ENCODE assay signal across 11 mouse cellular contexts in genomic region chr9:106340501-106341312, GRCm38 (mm10). TPM values are rescaled to one million over a fixed set of nuclear protein-coding genes. Genes with fewer than 3 reads are reported as not detected.
A peak's percentile ranks its signal among the peaks of the same experiment; 100 is the strongest.
DNase-seq lines count a peak whose midpoint lies in the region; ATAC-seq and TF ChIP-seq lines count a peak whose summit lies in the region.
"Had no signal": no experiment of that assay in that cellular context is flagged by ENCODE, and none has a peak within 500 bp of the region (broad histone marks: within the 10 kb centered on the region; RNA-seq: fewer than 3 reads in every experiment).

No protein-coding gene starts in this region.

- 43% methylated on average over 13 of the region's 13 CpGs for WGBS in heart, embryonic 14.5 days
- 66% methylated on average over 13 of the region's 13 CpGs for WGBS in liver, embryonic 12.5 days (ENCODE audit: insufficient replicate concordance)
- 70% methylated on average over 13 of the region's 13 CpGs for WGBS in liver, postnatal 0 days (ENCODE audit: insufficient replicate concordance)
- 75% methylated on average over 13 of the region's 13 CpGs for WGBS in neural tube, embryonic 15.5 days

- 0 out of 2 replicates have a peak overlapping the region, but pooled peaks have one; percentile 9 for H3K9ac ChIP-seq in heart, embryonic 14.5 days (ENCODE audit: low read length)
- no peak overlapping the region for H3K9ac ChIP-seq in liver, embryonic 12.5 days
- H3K9ac ChIP-seq in liver, postnatal 0 days (replicated peaks) = no peak overlapping the region
- no peak overlapping the region for H3K9ac ChIP-seq in neural tube, embryonic 15.5 days (replicated peaks)
- H3K9ac ChIP-seq: midbrain, embryonic 12.5 days had no signal

- no peak overlapping the region for H3K4me2 ChIP-seq in heart, embryonic 14.5 days (ENCODE audit: low read length)
- no peak overlapping the region for H3K4me2 ChIP-seq in liver, embryonic 12.5 days
- no peak overlapping the region for H3K4me2 ChIP-seq in liver, postnatal 0 days (ENCODE audit: low read depth, low read length)
- no peak overlapping the region for H3K4me2 ChIP-seq in neural tube, embryonic 15.5 days
- H3K4me2 ChIP-seq: midbrain, embryonic 12.5 days had no signal

- H3K36me3 ChIP-seq in heart, embryonic 14.5 days (ENCODE audit: control insufficient read depth, insufficient read depth, low read length) = no peaks in the 10 kb centered on the region
- H3K36me3 ChIP-seq in liver, embryonic 12.5 days = no peaks in the 10 kb centered on the region
- no peaks in the 10 kb centered on the region for H3K36me3 ChIP-seq in liver, postnatal 0 days (replicated peaks; ENCODE audit: insufficient read depth, low read length)
- no peaks in the 10 kb centered on the region for H3K36me3 ChIP-seq in neural tube, embryonic 15.5 days
- H3K36me3 ChIP-seq: midbrain, embryonic 12.5 days had no signal

- TF ChIP-seq EP300 in liver, postnatal 0 days (IDR thresholded peaks at IDR 0.05; ENCODE audit: low read depth) = no peak

- no peak for TF ChIP-seq CTCF in liver, postnatal 0 days (IDR thresholded peaks at IDR 0.05; ENCODE audit: low read depth)

- no peak for DNase-seq in heart, postnatal 4 days
- no peak for DNase-seq in liver, postnatal 0 days
- peak; percentile 53 for DNase-seq in forelimb bud, embryonic 11.5 days (ENCODE audit: low read depth, low spot score)
- DNase-seq in layer of hippocampus, adult 18-20 months (ENCODE audit: low spot score in 2 of 2) = no peak
- DNase-seq in adrenal gland, postnatal 14 days = no peak
- DNase-seq: gastrocnemius, postnatal 14 days; thymus, postnatal 25 days had no signal

- ATAC-seq in heart, embryonic 14.5 days (ENCODE audit: insufficient number of reproducible peaks, insufficient read depth, low FRiP score, low read depth) = no peak
- ATAC-seq in liver, embryonic 12.5 days = no peak
- ATAC-seq in liver, postnatal 0 days = no peak
- no peak for ATAC-seq in neural tube, embryonic 15.5 days (ENCODE audit: low FRiP score)

- no peak overlapping the region for H3K4me3 ChIP-seq in heart, embryonic 14.5 days (ENCODE audit: control insufficient read depth in 1 of 2, insufficient read depth in 1 of 2, low read depth in 1 of 2, low read length in 2 of 2)
- no peak overlapping the region for H3K4me3 ChIP-seq in liver, embryonic 12.5 days
- no peak overlapping the region for H3K4me3 ChIP-seq in liver, postnatal 0 days (ENCODE audit: low read depth, low read length)
- no peak overlapping the region for H3K4me3 ChIP-seq in neural tube, embryonic 15.5 days (replicated peaks)
- H3K4me3 ChIP-seq: midbrain, embryonic 12.5 days had no signal

- H3K27ac ChIP-seq in heart, embryonic 14.5 days (replicated peaks in 1 of 2; ENCODE audit: control insufficient read depth in 1 of 2, insufficient read depth in 1 of 2, low read depth in 2 of 2, low read length in 2 of 2) = no peak overlapping the region
- 0 out of 2 replicates have a peak overlapping the region, but pooled peaks have one; percentile 5 for H3K27ac ChIP-seq in liver, embryonic 12.5 days
- H3K27ac ChIP-seq in liver, postnatal 0 days (ENCODE audit: low read depth) = no peak overlapping the region
- 0 out of 2 replicates have a peak overlapping the region, but pooled peaks have one; percentile 6 for H3K27ac ChIP-seq in neural tube, embryonic 15.5 days (replicated peaks)
- H3K27ac ChIP-seq: midbrain, embryonic 12.5 days had no signal

- H3K27me3 ChIP-seq in heart, embryonic 14.5 days (ENCODE audit: control insufficient read depth, insufficient read depth, low read length) = no peaks in the 10 kb centered on the region
- H3K27me3 ChIP-seq in liver, embryonic 12.5 days (replicated peaks) = no peaks in the 10 kb centered on the region
- H3K27me3 ChIP-seq in liver, postnatal 0 days (ENCODE audit: insufficient read depth, low read length) = no peaks in the 10 kb centered on the region
- H3K27me3 ChIP-seq in neural tube, embryonic 15.5 days (replicated peaks) = no peaks in the 10 kb centered on the region
- H3K27me3 ChIP-seq: midbrain, embryonic 12.5 days had no signal

- peaks cover 41 to 49% of the 10 kb centered on the region in 2 experiments for H3K4me1 ChIP-seq in heart, embryonic 14.5 days (ENCODE audit: control insufficient read depth in 2 of 2, insufficient read depth in 2 of 2, low read length in 2 of 2)
- peaks cover 11% of the 10 kb centered on the region; the same call in 1 of the 2 replicates for H3K4me1 ChIP-seq in liver, embryonic 12.5 days
- no peaks in the 10 kb centered on the region for H3K4me1 ChIP-seq in liver, postnatal 0 days (ENCODE audit: insufficient read depth)
- peaks cover 40% of the 10 kb centered on the region for H3K4me1 ChIP-seq in neural tube, embryonic 15.5 days

- H3K9me3 ChIP-seq in heart, embryonic 14.5 days (ENCODE audit: control insufficient read depth, low read length) = no peaks in the 10 kb centered on the region
- no peaks in the 10 kb centered on the region for H3K9me3 ChIP-seq in liver, embryonic 12.5 days (replicated peaks)
- no peaks in the 10 kb centered on the region for H3K9me3 ChIP-seq in liver, postnatal 0 days (ENCODE audit: low read length)
- no peaks in the 10 kb centered on the region for H3K9me3 ChIP-seq in neural tube, embryonic 15.5 days (replicated peaks)
- H3K9me3 ChIP-seq: midbrain, embryonic 12.5 days had no signal

RNA-seq across cellular contexts. Expression of gene Dusp7, which starts 27.7 kb away (rescaled TPM):
- polyA plus RNA-seq in heart, embryonic 14.5 days (2014; fragmentation: Nextera tagmentation; extraction: Ambion mirVana) = 16.4 and 19.8 TPM in 2 replicates
- total RNA-seq in heart, postnatal 4 days (2021) = 10 to 100 TPM; 26.2 to 33.5 TPM
- polyA plus RNA-seq in liver, embryonic 12.5 days (2016; fragmentation: Nextera tagmentation; extraction: Ambion mirVana) = 10.4 and 10.5 TPM in 2 replicates
- 3.4 TPM in 2 replicates for polyA plus RNA-seq in liver, postnatal 0 days (2015; fragmentation: Nextera tagmentation; extraction: Ambion mirVana)
- 13.9 and 16.4 TPM in 2 replicates for polyA plus RNA-seq in neural tube, embryonic 15.5 days (2015; fragmentation: Nextera tagmentation; extraction: Ambion mirVana)
- total RNA-seq in layer of hippocampus, adult 18-20 months (2021) = 10 to 100 TPM; 93.0 to 94.6 TPM
- 21.1 and 26.0 TPM in 2 replicates for total RNA-seq in adrenal gland, postnatal 14 days (2021)

RNA-seq across cellular contexts. Expression of gene Poc1a, which starts 59.8 kb away (rescaled TPM):
- polyA plus RNA-seq in heart, embryonic 14.5 days (2014; fragmentation: Nextera tagmentation; extraction: Ambion mirVana) = 24.0 and 24.3 TPM in 2 replicates
- 10 to 100 TPM; 17.0 to 19.3 TPM for total RNA-seq in heart, postnatal 4 days (2021)
- polyA plus RNA-seq in liver, embryonic 12.5 days (2016; fragmentation: Nextera tagmentation; extraction: Ambion mirVana) = 28.8 and 29.0 TPM in 2 replicates
- 13.0 and 14.5 TPM in 2 replicates for polyA plus RNA-seq in liver, postnatal 0 days (2015; fragmentation: Nextera tagmentation; extraction: Ambion mirVana)
- 7.0 and 13.3 TPM in 2 replicates for polyA plus RNA-seq in neural tube, embryonic 15.5 days (2015; fragmentation: Nextera tagmentation; extraction: Ambion mirVana)
- total RNA-seq in layer of hippocampus, adult 18-20 months (2021) = 10 to 100 TPM; 12.5 to 15.4 TPM
- 7.9 and 8.3 TPM in 2 replicates for total RNA-seq in adrenal gland, postnatal 14 days (2021)

Comparison
In these comparisons a context has a peak if more than half of its experiments do, and no peak if none do; other contexts are left out.
1. H3K27ac ChIP-seq: peak in liver, embryonic 12.5 days (single experiment) and neural tube, embryonic 15.5 days (single experiment); none in heart, embryonic 14.5 days (0 of 2) and liver, postnatal 0 days (single experiment).